Mouse (Mus musculus): ENCODE data around the gene Farp2. TPM values are rescaled to one million over a fixed set of nuclear protein-coding genes. Genes with fewer than 3 reads are reported as not detected.

Gene Farp2
- polyA plus RNA-seq, 1 experiment, result 6.3 TPM

DNA sequence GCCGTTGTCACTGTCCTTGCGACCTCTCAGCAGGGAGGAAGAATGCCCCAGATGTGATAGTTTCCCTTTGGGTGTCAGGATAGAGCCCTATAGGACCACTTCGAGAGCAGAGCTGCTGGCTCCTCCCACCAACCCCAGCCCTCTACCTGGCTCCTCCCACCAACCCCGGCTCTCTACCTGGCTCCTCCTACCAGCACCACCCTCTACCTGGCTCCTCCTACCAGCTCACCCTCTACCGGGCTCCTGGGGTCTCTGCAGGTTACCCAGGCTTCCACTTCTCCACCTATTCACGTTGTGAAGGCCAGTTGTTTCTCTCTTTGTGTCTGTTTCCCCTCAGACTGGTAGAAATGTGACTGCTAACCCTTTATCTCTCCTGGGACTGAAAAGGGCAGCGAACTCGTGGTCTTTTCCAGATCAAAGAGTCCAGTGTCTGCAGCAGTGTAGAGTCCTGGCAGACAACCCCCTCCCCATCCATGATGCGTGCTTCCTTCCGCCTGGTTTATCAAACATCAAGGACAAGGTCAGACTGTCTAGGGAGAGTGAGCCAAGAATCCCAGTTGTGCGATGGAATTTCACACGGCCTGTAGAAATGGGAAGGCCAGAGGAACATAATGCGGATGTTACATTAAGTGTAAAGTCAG is 156.0 kb downstream of the Farp2 start:
- 39% methylated on average over 13 of the region's 13 CpGs for WGBS
- no peaks in the 10 kb centered on the region for H3K27me3 ChIP-seq (ENCODE audit: control insufficient read depth, insufficient read depth, low read length)
- H3K27ac ChIP-seq (ENCODE audit: insufficient read depth, low read length), result no peak overlapping the region
- H3K4me3 ChIP-seq (replicated peaks; ENCODE audit: insufficient read depth, low read depth, low read length), result no peak overlapping the region
- TF ChIP-seq CTCF (IDR thresholded peaks at IDR 0.05; ENCODE audit: borderline replicate concordance, insufficient read depth, low read depth, low read length) (no peak), POLR2A (IDR thresholded peaks at IDR 0.05; ENCODE audit: borderline replicate concordance, insufficient read depth, low read length) (no peak)
- H3K4me1 ChIP-seq (ENCODE audit: control insufficient read depth, insufficient read depth, low read length), result no peaks in the 10 kb centered on the region
- DNase-seq, result no peak

DNA sequence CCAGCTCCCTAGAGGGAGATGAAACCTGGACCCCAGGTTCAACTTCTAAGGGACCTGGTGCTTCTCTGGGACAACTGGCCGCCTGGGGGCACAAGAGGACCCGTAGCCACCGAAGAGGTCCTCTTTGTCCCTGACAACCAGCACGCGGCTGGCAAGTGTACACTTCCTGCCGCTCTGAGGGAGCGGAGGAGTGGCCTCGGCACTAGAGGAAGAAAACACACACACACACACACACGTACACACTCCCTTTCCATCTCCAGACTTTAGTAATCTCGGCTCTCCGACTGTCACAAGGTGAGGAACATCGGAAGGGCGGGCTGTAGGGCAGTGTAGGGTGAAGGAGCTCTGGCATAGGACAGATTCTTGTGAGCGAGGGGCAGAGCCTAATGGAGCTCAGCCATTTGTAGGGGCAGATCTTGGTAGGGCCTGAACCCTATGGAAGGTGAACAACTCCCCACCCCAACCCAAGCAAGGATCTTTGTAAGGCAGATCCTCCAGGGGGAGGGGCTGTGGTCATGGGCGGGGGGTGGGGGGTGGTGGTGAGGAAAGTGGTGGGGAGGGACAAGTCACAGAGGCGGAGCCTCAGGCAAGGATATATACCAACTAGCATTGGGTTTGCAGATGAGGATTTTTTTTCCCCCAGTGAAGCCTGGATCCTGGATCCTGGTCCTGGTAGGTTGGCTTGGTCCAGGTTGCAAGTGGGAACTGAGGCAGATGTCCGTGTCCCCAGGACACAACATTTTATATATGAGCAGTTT is 157.1 kb downstream of the Farp2 start:
- no peaks in the 10 kb centered on the region for H3K4me1 ChIP-seq (ENCODE audit: control insufficient read depth, insufficient read depth, low read length)
- peak; percentile 63 to 66 for DNase-seq
- H3K27ac ChIP-seq (ENCODE audit: insufficient read depth, low read length), result no peak overlapping the region
- H3K4me3 ChIP-seq (replicated peaks; ENCODE audit: insufficient read depth, low read depth, low read length), result peak overlapping the region; percentile 68
- no peaks in the 10 kb centered on the region for H3K27me3 ChIP-seq (ENCODE audit: control insufficient read depth, insufficient read depth, low read length)
- TF ChIP-seq POLR2A (IDR thresholded peaks at IDR 0.05; ENCODE audit: borderline replicate concordance, insufficient read depth, low read length), result no peak
- peak; percentile 56 for TF ChIP-seq CTCF (IDR thresholded peaks at IDR 0.05; ENCODE audit: borderline replicate concordance, insufficient read depth, low read depth, low read length)
- 9% methylated on average over 17 of the region's 17 CpGs for WGBS

DNA sequence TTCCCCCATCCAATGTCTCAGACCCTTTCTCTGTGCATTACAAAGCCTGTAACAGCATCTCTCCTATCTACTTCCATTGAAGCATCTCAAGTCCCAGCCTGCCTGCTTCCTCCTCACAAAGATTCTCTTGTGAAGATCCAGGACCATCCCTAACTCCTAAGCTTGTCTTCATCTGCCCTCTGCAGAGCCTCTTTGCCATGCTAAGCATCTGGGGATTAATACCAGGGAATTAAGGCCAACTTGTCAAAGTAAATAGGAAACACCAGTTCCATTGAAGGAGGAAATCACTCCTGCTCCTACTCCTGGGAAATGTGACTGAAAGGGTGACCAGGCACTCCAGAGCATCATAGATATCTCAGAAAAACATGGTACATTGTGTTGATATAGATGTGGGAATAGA is 158.1 kb downstream of the Farp2 start:
- H3K27ac ChIP-seq (ENCODE audit: insufficient read depth, low read length), result no peak overlapping the region
- no peaks in the 10 kb centered on the region for H3K4me1 ChIP-seq (ENCODE audit: control insufficient read depth, insufficient read depth, low read length)
- no peak overlapping the region for H3K4me3 ChIP-seq (replicated peaks; ENCODE audit: insufficient read depth, low read depth, low read length)
- no peak for DNase-seq
- H3K27me3 ChIP-seq (ENCODE audit: control insufficient read depth, insufficient read depth, low read length), result no peaks in the 10 kb centered on the region
- TF ChIP-seq CTCF (IDR thresholded peaks at IDR 0.05; ENCODE audit: borderline replicate concordance, insufficient read depth, low read depth, low read length), result no peak
- TF ChIP-seq POLR2A (IDR thresholded peaks at IDR 0.05; ENCODE audit: borderline replicate concordance, insufficient read depth, low read length), result no peak

Other genes with a start within 250 kb of the Farp2 start
- 20.2 and 20.5 TPM in 2 replicates for gene Mterf4, start 206.2 kb upstream of the Farp2 start, polyA plus RNA-seq (2012; rRNA removed)
- gene Ppp1r7, start 169.2 kb upstream of the Farp2 start, polyA plus RNA-seq (2012; rRNA removed), result 22.4 and 23.4 TPM in 2 replicates
- gene Pask, start 168.6 kb upstream of the Farp2 start, polyA plus RNA-seq (2012; rRNA removed), result 4.5 and 5.5 TPM in 2 replicates
- 0.41 TPM in 2 replicates for gene Ano7, start 138.1 kb upstream of the Farp2 start, polyA plus RNA-seq (2012; rRNA removed)
- 105 and 111 TPM in 2 replicates for gene Hdlbp, start 33.3 kb upstream of the Farp2 start, polyA plus RNA-seq (2012; rRNA removed)
- 291 and 305 TPM in 2 replicates for gene Stk25, start 146.6 kb downstream of the Farp2 start, polyA plus RNA-seq (2012; rRNA removed)
- 20.6 and 21.2 TPM in 2 replicates for gene Bok, start 173.6 kb downstream of the Farp2 start, polyA plus RNA-seq (2012; rRNA removed)
- gene Atg4b, start 239.4 kb downstream of the Farp2 start, polyA plus RNA-seq (2012; rRNA removed), result 65.8 and 72.0 TPM in 2 replicates
- gene Thap4, start 242.8 kb downstream of the Farp2 start, polyA plus RNA-seq (2012; rRNA removed), result 39.8 and 41.7 TPM in 2 replicates

Data from cerebellum, adult 2 months (tissue).